Mouse (Mus musculus): ENCODE measurements around the gene Mycbp2. TPM values are rescaled to one million over a fixed set of nuclear protein-coding genes. Genes with fewer than 3 reads are reported as not detected.

Mycbp2 gene
- polyA plus RNA-seq, 1 experiment, result 21.3 TPM

- H3K4me1 ChIP-seq (ENCODE audit: control insufficient read depth, insufficient read depth, low read length), result peaks cover 3% of the 10 kb centered on the region
- DNase-seq, result no peak
- TF ChIP-seq POLR2A (IDR thresholded peaks at IDR 0.05; ENCODE audit: borderline replicate concordance, extremely low read depth, low read depth, low read length) (no peak), CTCF (IDR thresholded peaks at IDR 0.05; ENCODE audit: insufficient read depth, low read length) (no peak)
- 3% methylated on average over 10 of the region's 10 CpGs for WGBS
- peak overlapping the region; percentile 77 for H3K4me3 ChIP-seq (replicated peaks; ENCODE audit: extremely low read depth, low read depth, low read length)
These were observed 275.8 kb downstream of the Mycbp2 start for GRCm38 (mm10) chr14:103070790-103071189.

DNA sequence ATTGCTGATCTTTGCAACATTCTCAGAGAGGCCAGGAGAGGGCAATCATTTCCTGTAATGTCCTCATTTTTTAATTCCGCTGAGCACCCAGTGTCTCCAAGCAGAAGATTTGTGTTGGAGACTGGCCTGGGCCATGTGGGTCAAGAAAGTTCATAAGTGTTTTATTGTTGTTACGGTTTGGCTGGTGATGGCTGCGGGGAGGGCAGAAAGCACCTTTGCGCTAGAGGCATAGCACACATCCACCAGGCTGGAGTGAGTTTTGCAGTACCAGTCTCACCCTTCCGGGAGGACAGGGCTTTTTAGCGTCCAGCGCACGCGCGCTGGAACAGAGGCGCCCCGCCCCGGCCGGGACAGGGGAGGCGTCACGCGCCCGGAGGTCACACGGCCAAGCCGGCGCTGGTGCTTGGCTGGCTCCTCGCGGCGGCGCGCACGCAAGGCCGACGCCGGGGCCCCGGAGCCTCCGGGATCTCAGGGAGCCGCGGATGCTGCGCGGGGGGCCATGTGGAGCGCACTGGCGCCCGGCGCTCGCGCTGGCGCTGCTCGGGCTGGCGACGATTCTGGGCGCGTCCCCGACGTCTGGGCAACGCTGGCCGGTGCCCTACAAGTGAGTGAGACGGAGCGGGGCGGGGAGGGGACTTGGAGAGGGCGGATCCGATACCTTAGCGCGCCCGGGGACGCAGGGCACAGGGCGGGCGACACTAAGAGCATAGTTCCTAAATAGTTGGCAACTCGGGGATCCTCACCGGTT is 276.6 kb downstream of the Mycbp2 start, which contains the start of gene Cln5:
Cln5 (plus strand) TSS at position 353 of the 748 bp plus-strand sequence.
- WGBS, result under 1% methylated on average over 65 of the region's 65 CpGs
- Histone ChIP-seq H3K4me3 (replicated peaks; ENCODE audit: extremely low read depth, low read depth, low read length) (peak within 1 kb of the TSS; percentile 85), H3K4me1 (ENCODE audit: control insufficient read depth, insufficient read depth, low read length) (peaks cover 3% of the 10 kb centered on the region)
- TF ChIP-seq POLR2A (IDR thresholded peaks at IDR 0.05; ENCODE audit: borderline replicate concordance, extremely low read depth, low read depth, low read length) (peak; percentile 94), CTCF (IDR thresholded peaks at IDR 0.05; ENCODE audit: insufficient read depth, low read length) (no peak)
- peak; percentile 92 for DNase-seq

DNA sequence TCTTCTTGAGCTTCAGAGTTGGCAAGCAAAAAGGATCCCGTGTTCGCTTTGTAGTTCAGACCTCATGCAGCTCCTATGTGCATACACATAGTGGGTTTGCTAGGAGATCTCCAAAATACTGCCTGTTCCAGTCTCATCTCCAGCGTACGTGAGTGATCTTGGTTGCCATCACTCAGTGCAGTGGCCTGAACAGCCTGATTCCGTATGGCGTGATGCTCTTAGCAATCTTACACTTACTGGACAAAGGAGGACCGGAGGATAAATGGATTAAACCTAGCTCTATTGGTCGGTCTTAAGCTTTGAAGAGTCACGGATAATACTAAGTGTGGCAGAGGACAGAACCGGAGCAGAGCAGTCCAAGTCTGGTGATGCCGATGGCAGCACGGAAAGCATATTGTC is 277.1 kb downstream of the Mycbp2 start:
- Histone ChIP-seq H3K4me3 (replicated peaks; ENCODE audit: extremely low read depth, low read depth, low read length) (peak overlapping the region; percentile 85), H3K4me1 (ENCODE audit: control insufficient read depth, insufficient read depth, low read length) (peaks cover 3% of the 10 kb centered on the region)
- DNase-seq, result no peak
- WGBS, result 13% methylated on average over 12 of the region's 12 CpGs
- no peak for TF ChIP-seq POLR2A (IDR thresholded peaks at IDR 0.05; ENCODE audit: borderline replicate concordance, extremely low read depth, low read depth, low read length)
- TF ChIP-seq CTCF (IDR thresholded peaks at IDR 0.05; ENCODE audit: insufficient read depth, low read length), result no peak

GRCm38 (mm10) chr14:103065294-103066167 is 281.1 kb downstream of the Mycbp2 start:
- TF ChIP-seq POLR2A (IDR thresholded peaks at IDR 0.05; ENCODE audit: borderline replicate concordance, extremely low read depth, low read depth, low read length) (no peak), CTCF (IDR thresholded peaks at IDR 0.05; ENCODE audit: insufficient read depth, low read length) (peak; percentile 59)
- H3K4me3 ChIP-seq (replicated peaks; ENCODE audit: extremely low read depth, low read depth, low read length), result no peak overlapping the region
- 9% methylated on average over 10 of the region's 10 CpGs for WGBS
- peaks cover 3% of the 10 kb centered on the region for H3K4me1 ChIP-seq (ENCODE audit: control insufficient read depth, insufficient read depth, low read length)
- DNase-seq, result peak; percentile 75

Other genes starting within 250 kb of the Mycbp2 start
- gene Fbxl3, start 247.2 kb downstream of the Mycbp2 start, polyA plus RNA-seq (2012; rRNA removed), result 82.7 and 123 TPM in 2 replicates
- gene Scel, start 166.5 kb upstream of the Mycbp2 start, polyA plus RNA-seq (2012; rRNA removed), result 6.4 and 8.1 TPM in 2 replicates